Mouse (Mus musculus) liver, embryonic 11.5 days (tissue): ENCODE results near the gene Wdr54. TPM values are rescaled to one million over a fixed set of nuclear protein-coding genes. Genes with fewer than 3 reads are reported as not detected.
A peak's percentile ranks its signal among the peaks of the same experiment; 100 is the strongest.

Experiments
- ATAC-seq: fragments of 200-750 bp; cut with Nextera tagmentation; replicated peaks from 2 replicates; pipeline ENCODE4 v1.8.0; 2017; ENCODE audit warnings: moderate number of reproducible peaks, mild to moderate bottlenecking, moderate TSS enrichment, moderate library complexity; ENCODE audit not compliant: low FRiP score
- DNase-seq: peaks from one replicate; pipeline ENCODE4 v3.0.0-alpha.2; 2017; ENCODE audit warnings: low spot score
- H3K27ac ChIP-seq: fragments of 300-500 bp; sonication (generic); 2 replicates; pipeline ENCODE4 v1.5.1; 2014; ENCODE audit warnings: mild to moderate bottlenecking, low read depth, low read length, control low read depth
- H3K27me3 ChIP-seq: fragments of 300-500 bp; sonication (generic); replicated peaks from 2 replicates; pipeline ENCODE4 v1.6.1; 2014; ENCODE audit warnings: low read length, mixed read lengths; ENCODE audit not compliant: control insufficient read depth, insufficient read depth
- H3K36me3 ChIP-seq: fragments of 300-500 bp; sonication (generic); 2 replicates; pipeline ENCODE4 v1.6.1; 2014; ENCODE audit warnings: mild to moderate bottlenecking, low read length, moderate library complexity, mixed read lengths; ENCODE audit not compliant: control insufficient read depth, insufficient read depth
- H3K4me1 ChIP-seq: fragments of 300-500 bp; sonication (generic); replicated peaks from 2 replicates; pipeline ENCODE4 v1.6.1; 2014; ENCODE audit warnings: low read length, mixed read lengths; ENCODE audit not compliant: control insufficient read depth, insufficient read depth
- H3K4me2 ChIP-seq: fragments of 300-500 bp; sonication (generic); 2 replicates; pipeline ENCODE4 v1.6.1; 2014; ENCODE audit warnings: mild to moderate bottlenecking, control low read depth, moderate library complexity
- H3K4me3 ChIP-seq: fragments of 300-500 bp; sonication (generic); 2 replicates; pipeline ENCODE4 v1.5.1; 2014; ENCODE audit warnings: low read depth, low read length, control low read depth
- H3K9ac ChIP-seq: fragments of 300-500 bp; sonication (generic); 2 replicates; pipeline ENCODE4 v1.6.1; 2014; ENCODE audit warnings: low read depth, low read length, control low read depth
- H3K9me3 ChIP-seq: fragments of 300-500 bp; sonication (generic); 2 replicates; pipeline ENCODE4 v1.6.1; 2016; ENCODE audit warnings: low read length, inconsistent platforms, mixed read lengths; ENCODE audit not compliant: control insufficient read depth
- WGBS: fragments of 180-500 bp; shearing (Covaris S2); extraction: QIAGEN DNeasy Blood & Tissue Kit; methylation state at CpG from one replicate; pipeline ENCODE4 v1.1.7; 2014; 5-methylcytosine and 5-hydroxymethylcytosine counted together
- polyA plus RNA-seq: library from polyadenylated mRNA; unstranded; fragments of >200 nt; fragmentation: Nextera tagmentation; extraction: Ambion mirVana; gene quantifications from 2 replicates; pipeline ENCODE4 v1.2.1, GENCODE M21; 2014

Wdr54 gene
- polyA plus RNA-seq: 2.3 and 4.3 TPM in 2 replicates

DNA sequence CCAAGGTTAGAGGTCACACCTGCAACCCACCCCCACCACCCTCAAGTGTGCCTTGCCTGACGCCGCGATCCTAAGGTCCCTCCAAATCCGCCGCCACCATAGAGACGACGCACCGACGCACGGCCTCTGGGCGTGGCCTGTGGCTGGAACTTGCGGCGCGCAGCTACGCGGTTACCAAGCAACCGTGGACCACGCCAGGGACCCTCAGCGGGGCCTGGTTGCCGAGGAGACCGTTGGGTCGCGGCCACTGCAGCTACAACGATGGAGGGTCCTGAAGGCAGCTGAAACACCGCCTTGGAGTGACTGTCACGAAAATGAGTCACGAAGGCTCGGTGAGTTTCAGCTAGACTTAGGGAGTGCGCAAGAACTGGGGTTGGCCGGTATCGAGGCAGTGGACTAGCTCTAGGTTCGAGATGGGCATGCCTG, at the start of gene Wdr54, which contains the start of gene 1700003E16Rik:
Gene Wdr54 (minus strand): TSS at position 139 of the 426 bp plus-strand sequence.
Gene 1700003E16Rik (plus strand): TSS at position 146 of the 426 bp plus-strand sequence.
- H3K4me2 ChIP-seq: peak within 1 kb of the TSS; percentile 87
- H3K4me3 ChIP-seq: peak within 1 kb of the TSS; percentile 39
- 0 out of 2 replicates have a peak, but pooled peaks cover 3% of the 10 kb centered on the region for H3K36me3 ChIP-seq
- peak; percentile 75 for DNase-seq
- WGBS: 2% methylated on average over 32 of the region's 32 CpGs
- H3K27me3 ChIP-seq: peaks cover 33% of the 10 kb centered on the region
- no peaks in the 10 kb centered on the region for H3K9me3 ChIP-seq
- peak within 1 kb of the TSS; percentile 52 for H3K9ac ChIP-seq
- ATAC-seq: peak; percentile 68; the same call in 1 of the 2 replicates
- H3K27ac ChIP-seq: no peak within 1 kb of the TSS
- peaks cover 8% of the 10 kb centered on the region; the same call in 1 of the 2 replicates for H3K4me1 ChIP-seq

DNA sequence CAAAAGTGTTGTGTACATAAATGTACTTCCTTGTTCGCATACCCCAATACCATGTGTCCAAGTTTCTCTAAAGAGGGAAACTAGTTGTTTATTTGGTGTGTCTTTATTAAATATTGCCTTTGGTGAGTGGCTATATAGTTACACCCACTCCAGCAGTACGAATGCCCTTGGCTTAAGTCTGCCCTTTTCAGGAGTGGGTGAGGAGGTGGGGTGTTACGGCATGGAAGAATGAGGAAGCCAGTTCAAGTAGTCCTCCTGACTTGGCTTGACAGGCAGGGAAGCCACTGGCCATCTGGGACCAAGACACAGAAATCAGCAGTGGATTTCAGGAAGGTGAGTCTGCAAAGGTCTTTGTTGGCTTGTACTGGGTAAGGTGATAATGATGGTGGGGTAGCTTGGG, 49.7 kb upstream of the Wdr54 start:
- Histone ChIP-seq H3K4me3 (no peak overlapping the region), H3K36me3 (no peaks in the 10 kb centered on the region), H3K27me3 (no peaks in the 10 kb centered on the region), H3K4me2 (no peak overlapping the region), H3K4me1 (no peaks in the 10 kb centered on the region), H3K9ac (no peak overlapping the region), H3K9me3 (no peaks in the 10 kb centered on the region), H3K27ac (no peak overlapping the region)
- DNase-seq (no peak), ATAC-seq (no peak)
- 89% methylated on average over 3 of the region's 3 CpGs for WGBS

DNA sequence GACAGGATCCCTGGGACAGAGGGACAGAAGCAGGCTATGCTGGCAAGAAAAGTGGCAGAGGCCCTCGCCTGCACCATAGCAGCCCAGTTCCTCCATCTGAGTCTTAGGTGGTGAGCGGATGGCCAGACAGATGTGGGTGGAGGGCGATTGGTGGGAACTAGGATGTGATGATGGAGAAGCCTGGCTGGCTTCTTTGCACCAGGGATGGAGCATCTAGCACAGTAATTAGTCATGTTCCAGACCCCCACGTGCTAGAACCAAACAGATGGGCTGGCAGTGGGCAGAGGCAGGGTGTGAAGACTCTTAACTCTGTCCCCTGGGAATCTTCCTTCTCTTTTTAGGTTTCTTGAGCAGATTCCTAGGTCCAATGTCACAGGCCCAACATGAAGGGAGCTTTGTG, 47.1 kb upstream of the Wdr54 start:
- no peaks in the 10 kb centered on the region for H3K4me1 ChIP-seq
- ATAC-seq: no peak
- H3K27me3 ChIP-seq: no peaks in the 10 kb centered on the region
- no peak overlapping the region for H3K27ac ChIP-seq
- WGBS: 80% methylated on average over 4 of the region's 4 CpGs
- no peak overlapping the region for H3K4me3 ChIP-seq
- no peak for DNase-seq
- no peaks in the 10 kb centered on the region for H3K9me3 ChIP-seq
- no peak overlapping the region for H3K4me2 ChIP-seq
- peaks cover 3% of the 10 kb centered on the region; the same call in 1 of the 2 replicates for H3K36me3 ChIP-seq
- H3K9ac ChIP-seq: no peak overlapping the region

DNA sequence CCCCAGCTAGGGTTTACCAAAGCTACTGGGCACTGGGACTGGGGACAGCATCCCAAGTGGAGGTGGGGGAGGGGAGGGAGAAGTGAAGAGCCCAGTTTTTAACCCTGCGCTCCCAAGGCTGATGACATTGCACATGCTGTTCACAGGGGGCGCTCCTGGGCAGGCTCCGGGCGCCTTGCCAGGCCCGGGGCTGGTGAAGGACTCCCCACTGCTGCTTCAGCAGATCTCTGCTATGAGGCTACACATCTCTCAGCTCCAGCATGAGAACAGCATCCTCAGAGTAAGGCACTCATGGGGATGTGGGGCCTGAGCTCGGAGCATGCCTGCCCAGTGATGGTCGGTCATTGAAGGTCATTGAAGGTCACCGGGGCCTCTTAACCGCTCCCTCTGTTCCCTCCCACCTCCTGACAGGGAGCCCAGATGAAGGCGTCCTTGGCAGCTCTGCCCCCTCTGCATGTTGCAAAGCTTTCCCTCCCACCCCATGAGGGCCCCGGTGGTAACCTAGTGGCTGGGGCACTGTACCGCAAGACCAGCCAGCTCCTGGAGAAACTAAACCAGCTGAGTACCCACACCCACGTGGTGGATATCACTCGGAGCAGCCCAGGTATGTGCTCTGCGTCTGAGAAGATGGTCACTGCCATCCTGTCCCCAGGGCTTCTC, 41.3 kb upstream of the Wdr54 start:
- ATAC-seq (no peak), DNase-seq (no peak)
- Histone ChIP-seq H3K9ac (no peak overlapping the region), H3K36me3 (peaks cover 45% of the 10 kb centered on the region), H3K4me1 (no peaks in the 10 kb centered on the region), H3K4me3 (no peak overlapping the region), H3K27me3 (no peaks in the 10 kb centered on the region), H3K4me2 (no peak overlapping the region), H3K9me3 (no peaks in the 10 kb centered on the region), H3K27ac (no peak overlapping the region)
- WGBS: 65% methylated on average over 15 of the region's 15 CpGs

DNA sequence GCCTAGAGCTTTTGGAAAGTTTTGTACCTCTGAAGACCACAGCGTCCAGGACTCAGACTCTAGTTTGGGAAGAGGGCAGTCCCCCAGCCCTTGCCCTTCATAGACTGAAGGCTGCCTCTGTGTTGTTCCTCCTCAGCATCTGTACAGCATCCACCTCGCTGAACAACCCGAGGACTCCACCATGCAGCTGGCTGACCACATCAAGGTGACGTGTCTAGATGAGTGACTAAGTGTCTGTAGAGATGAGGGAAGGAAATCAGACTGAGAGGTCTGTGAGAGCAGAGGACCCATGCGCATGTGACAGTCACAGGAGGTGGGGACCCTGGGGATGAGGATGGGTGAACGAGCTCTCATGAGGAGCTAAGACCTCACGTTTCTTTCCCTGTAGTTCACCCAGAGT, 37.4 kb upstream of the Wdr54 start:
- Histone ChIP-seq H3K9ac (no peak overlapping the region), H3K9me3 (no peaks in the 10 kb centered on the region), H3K36me3 (peaks cover 74% of the 10 kb centered on the region), H3K4me1 (peaks cover 1% of the 10 kb centered on the region; the same call in 1 of the 2 replicates), H3K27me3 (no peaks in the 10 kb centered on the region), H3K4me2 (no peak overlapping the region), H3K4me3 (no peak overlapping the region), H3K27ac (no peak overlapping the region)
- ATAC-seq (no peak), DNase-seq (no peak)
- 86% methylated on average over 7 of the region's 7 CpGs for WGBS

DNA sequence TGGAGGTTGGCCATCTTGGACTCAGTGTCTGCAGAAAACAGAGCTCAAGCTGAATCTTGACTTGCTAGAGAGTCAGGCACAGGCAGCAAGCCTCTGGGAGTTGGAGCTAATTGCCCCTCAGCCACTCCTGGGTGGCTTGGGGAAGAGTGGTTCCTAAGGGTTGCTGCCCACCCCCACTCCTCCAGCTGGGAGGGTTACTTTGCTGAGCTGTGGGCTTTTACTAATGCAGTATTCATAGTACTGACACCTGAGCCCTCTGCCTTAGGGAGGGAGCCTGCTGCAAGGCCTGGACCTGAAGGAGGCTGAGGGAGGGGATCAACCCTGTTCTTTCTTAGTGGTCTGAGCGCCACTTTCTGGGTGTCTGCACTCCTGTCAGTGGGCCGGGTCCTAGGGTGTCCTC, 30.7 kb upstream of the Wdr54 start:
- ATAC-seq: no peak
- Histone ChIP-seq H3K4me3 (no peak overlapping the region), H3K4me1 (peaks cover 14% of the 10 kb centered on the region), H3K27ac (no peak overlapping the region), H3K9me3 (no peaks in the 10 kb centered on the region), H3K9ac (no peak overlapping the region), H3K36me3 (peaks cover 31% of the 10 kb centered on the region), H3K4me2 (no peak overlapping the region), H3K27me3 (no peaks in the 10 kb centered on the region)
- no peak for DNase-seq
- 78% methylated on average over 2 of the region's 2 CpGs for WGBS

DNA sequence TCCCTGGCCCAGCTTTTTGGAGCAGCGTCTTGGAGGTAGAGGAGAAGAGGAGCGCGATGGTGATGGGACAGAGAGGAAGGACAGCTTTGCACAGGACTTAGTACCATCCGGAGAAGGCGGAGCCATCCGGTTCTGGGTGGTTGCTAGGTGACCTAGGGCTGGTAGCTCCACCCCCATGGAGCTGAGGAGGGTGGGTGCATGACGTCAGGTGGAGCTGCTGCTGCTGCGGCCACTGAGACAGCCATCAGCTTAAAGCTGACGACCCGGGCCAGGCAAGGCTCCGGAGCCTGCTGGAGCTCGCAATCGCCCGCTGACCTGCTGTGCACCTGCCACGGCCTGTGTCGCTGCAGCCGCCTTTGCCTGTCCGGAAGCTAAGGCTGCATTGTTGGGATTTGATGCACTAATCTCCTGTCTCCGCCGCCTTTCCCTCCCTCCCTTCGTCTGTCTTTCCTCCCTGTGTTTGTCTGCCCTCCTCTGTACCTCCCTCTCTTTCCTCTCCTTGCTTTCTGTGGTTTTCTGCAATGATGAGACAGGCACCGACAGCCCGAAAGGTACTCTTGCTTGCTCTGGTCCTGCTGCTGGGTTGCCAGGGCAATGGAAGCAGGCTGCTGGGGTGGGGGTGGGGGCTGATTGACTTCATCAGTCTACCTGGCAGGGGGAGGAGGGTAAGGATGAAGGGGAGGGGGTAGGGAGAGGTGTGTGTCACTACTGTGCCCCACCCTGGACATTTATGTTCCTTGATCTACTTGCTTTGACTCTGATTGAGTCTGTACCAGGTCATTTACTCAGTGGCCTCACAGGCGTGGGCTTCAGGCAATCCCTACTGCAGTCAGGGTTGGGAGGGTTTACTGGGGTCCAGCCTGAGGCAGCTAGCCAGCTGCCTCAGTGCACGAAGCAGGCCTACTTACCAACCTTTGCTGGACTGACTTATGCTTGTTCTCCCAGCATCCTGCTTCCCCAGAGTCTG, 30.0 kb upstream of the Wdr54 start:
- Histone ChIP-seq H3K4me2 (peak overlapping the region; percentile 46), H3K27ac (no peak overlapping the region), H3K4me3 (no peak overlapping the region), H3K9me3 (no peaks in the 10 kb centered on the region), H3K4me1 (peaks cover 14% of the 10 kb centered on the region), H3K27me3 (no peaks in the 10 kb centered on the region), H3K9ac (no peak overlapping the region), H3K36me3 (peaks cover 24% of the 10 kb centered on the region)
- DNase-seq (peak; percentile 61), ATAC-seq (peak; percentile 70)
- WGBS: 20% methylated on average over 25 of the region's 25 CpGs

DNA sequence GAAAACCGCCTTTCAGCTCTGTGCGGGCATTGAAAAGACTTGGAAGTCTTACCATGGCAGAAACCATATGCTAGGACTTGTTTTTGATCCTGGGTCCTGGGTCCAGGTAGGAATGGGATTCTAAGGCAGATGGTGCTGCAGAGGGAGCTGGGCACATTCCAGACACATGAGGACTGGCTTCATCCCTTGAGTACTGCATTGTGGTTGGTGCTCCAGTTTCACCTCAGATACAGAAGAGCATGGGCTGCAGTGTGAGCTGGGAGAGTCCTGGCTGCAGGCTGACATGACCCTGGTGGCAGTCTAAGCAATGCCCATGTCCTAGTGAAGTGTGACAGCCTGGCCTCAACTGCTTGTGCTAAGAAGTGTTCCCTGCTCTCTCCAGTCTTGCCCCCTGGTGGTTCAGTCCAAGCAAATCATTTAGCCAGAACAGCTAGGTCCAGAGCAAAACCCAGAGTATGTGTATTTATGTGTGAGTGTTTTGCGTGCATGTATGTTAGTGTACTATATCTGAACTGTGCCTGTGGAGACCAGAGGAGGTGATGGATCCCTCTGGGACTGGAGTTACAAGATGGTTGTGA, 28.8 kb upstream of the Wdr54 start:
- DNase-seq (no peak), ATAC-seq (no peak)
- Histone ChIP-seq H3K36me3 (peaks cover 13% of the 10 kb centered on the region), H3K4me2 (no peak overlapping the region), H3K4me1 (peaks cover 14% of the 10 kb centered on the region), H3K9me3 (no peaks in the 10 kb centered on the region), H3K27ac (no peak overlapping the region), H3K4me3 (no peak overlapping the region), H3K27me3 (no peaks in the 10 kb centered on the region), H3K9ac (no peak overlapping the region)
- 83% methylated on average over 3 of the region's 3 CpGs for WGBS
